Mouse (Mus musculus) CH12.LX (cell line): ENCODE results near the gene Tyro3. TPM values are rescaled to one million over a fixed set of nuclear protein-coding genes. Genes with fewer than 3 reads are reported as not detected.
A peak's percentile ranks its signal among the peaks of the same experiment; 100 is the strongest.

Source experiments
- DNase-seq: peaks from one replicate; pipeline ENCODE4 v3.0.0-alpha.2; 2013; ENCODE audit errors: extremely low read depth
- H3K27ac ChIP-seq: 2 replicates; pipeline ENCODE4 v1.5.1; 2012; ENCODE audit warnings: low read depth, mild to moderate bottlenecking, control low read depth, moderate library complexity; ENCODE audit not compliant: insufficient read depth
- H3K27me3 ChIP-seq: replicated peaks from 2 replicates; pipeline ENCODE3; 2012; ENCODE audit warnings: inconsistent platforms
- H3K36me3 ChIP-seq, 2 experiments: replicated peaks in 1 of 2; 2 replicates each; pipeline versions ENCODE3 to v1.6.1; 2012; ENCODE audit warnings: inconsistent platforms in 1 of 2, low read length in 1 of 2, mild to moderate bottlenecking in 1 of 2, mixed read lengths in 1 of 2, moderate library complexity in 1 of 2; ENCODE audit not compliant: control insufficient read depth in 1 of 2, insufficient read depth in 1 of 2
- H3K4me1 ChIP-seq, 2 experiments: 2 replicates each; pipeline ENCODE4 v1.6.1; 2012; ENCODE audit warnings: inconsistent platforms in 1 of 2, moderate library complexity in 1 of 2; ENCODE audit not compliant: insufficient read depth in 2 of 2, control insufficient read depth in 1 of 2
- H3K4me2 ChIP-seq: 2 replicates; pipeline ENCODE4 v1.6.1; 2012; ENCODE audit warnings: low read depth, mild to moderate bottlenecking, control low read depth; ENCODE audit not compliant: poor library complexity, insufficient read depth, severe bottlenecking
- H3K4me3 ChIP-seq, 3 experiments: fragments of 150-350 bp in 1 of 3; sonication (generic) in 1 of 3; replicated peaks in 1 of 3; 2 replicates each; pipeline versions ENCODE3 to v1.5.1; 2011 to 2012; ENCODE audit warnings: low read depth in 2 of 3, low read length in 2 of 3, mild to moderate bottlenecking in 2 of 3, moderate library complexity in 2 of 3, control low read depth in 1 of 3, improper control_type of control experiment in 1 of 3, inconsistent platforms in 1 of 3, mixed read lengths in 1 of 3; ENCODE audit not compliant: poor library complexity in 1 of 3
- H3K79me2 ChIP-seq: replicated peaks from 2 replicates; pipeline ENCODE4 v1.6.1; 2012; ENCODE audit warnings: mild to moderate bottlenecking, moderate library complexity; ENCODE audit not compliant: control insufficient read depth, poor library complexity, insufficient read depth, severe bottlenecking; ENCODE audit errors: extremely low read depth
- H3K9ac ChIP-seq: 2 replicates; pipeline ENCODE4 v1.6.1; 2012; ENCODE audit warnings: low read depth, mild to moderate bottlenecking, control low read depth, moderate library complexity; ENCODE audit not compliant: insufficient read depth
- H3K9me3 ChIP-seq: replicated peaks from 2 replicates; pipeline ENCODE3; 2012; ENCODE audit warnings: low read length, inconsistent platforms, mixed read lengths
- BHLHE40 ChIP-seq: IDR thresholded peaks from 2 replicates; pipeline ENCODE4 v1.6.1; 2011; ENCODE audit warnings: mild to moderate bottlenecking, low read depth, low read length, improper control_type of control experiment
- CHD2 ChIP-seq: IDR thresholded peaks from 2 replicates; pipeline ENCODE4 v1.6.1; 2011; ENCODE audit warnings: low read length, improper control_type of control experiment
- CTCF ChIP-seq, 2 experiments: IDR thresholded peaks in 1 of 2; conservative IDR thresholded peaks in 1 of 2; 2 replicates each; pipeline ENCODE4 v1.5.1; 2011 to 2012; ENCODE audit warnings: low read depth in 2 of 2, low read length in 2 of 2, improper control_type of control experiment in 1 of 2, inconsistent platforms in 1 of 2, mild to moderate bottlenecking in 1 of 2, moderate library complexity in 1 of 2
- ELF1 ChIP-seq: IDR thresholded peaks from 2 replicates; pipeline ENCODE4 v1.6.1; 2014; ENCODE audit warnings: low read depth, mild to moderate bottlenecking, inconsistent platforms, low read length, improper control_type of control experiment
- EP300 ChIP-seq: IDR thresholded peaks from 2 replicates; pipeline ENCODE4 v1.6.1; 2011; ENCODE audit warnings: low read length, improper control_type of control experiment
- HCFC1 ChIP-seq: IDR thresholded peaks from 2 replicates; pipeline ENCODE4 v1.6.1; 2012; ENCODE audit warnings: low read depth, mild to moderate bottlenecking, inconsistent platforms, low read length, improper control_type of control experiment
- JUN ChIP-seq: IDR thresholded peaks from 2 replicates; pipeline ENCODE4 v1.6.1; 2011; ENCODE audit warnings: low read depth, mild to moderate bottlenecking, low read length, improper control_type of control experiment, moderate library complexity; ENCODE audit not compliant: insufficient read depth
- KAT2A ChIP-seq: IDR thresholded peaks from 2 replicates; pipeline ENCODE4 v1.6.1; 2012; ENCODE audit warnings: low read length, improper control_type of control experiment, inconsistent platforms; ENCODE audit not compliant: insufficient replicate concordance
- MAFK ChIP-seq: IDR thresholded peaks from 2 replicates; pipeline ENCODE4 v1.6.1; 2011; ENCODE audit warnings: low read length, improper control_type of control experiment; ENCODE audit not compliant: insufficient replicate concordance
- MAX ChIP-seq: IDR thresholded peaks from 2 replicates; pipeline ENCODE4 v1.6.1; 2011; ENCODE audit warnings: low read length, improper control_type of control experiment
- MAZ ChIP-seq: IDR thresholded peaks from 2 replicates; pipeline ENCODE4 v1.6.1; 2012; ENCODE audit warnings: low read depth, mild to moderate bottlenecking, inconsistent platforms, low read length, improper control_type of control experiment, moderate library complexity
- MEF2A ChIP-seq: IDR thresholded peaks from 2 replicates; pipeline ENCODE4 v1.6.1; 2014; ENCODE audit warnings: low read depth, mild to moderate bottlenecking, inconsistent platforms, low read length, improper control_type of control experiment, borderline replicate concordance
- MXI1 ChIP-seq: IDR thresholded peaks from 2 replicates; pipeline ENCODE4 v1.6.1; 2011; ENCODE audit warnings: mild to moderate bottlenecking, low read depth, low read length, improper control_type of control experiment
- MYC ChIP-seq: IDR thresholded peaks from 2 replicates; pipeline ENCODE4 v1.6.1; 2011; ENCODE audit warnings: low read depth, mild to moderate bottlenecking, improper control_type of control experiment, low read length
- NELFE ChIP-seq: IDR thresholded peaks from 2 replicates; pipeline ENCODE4 v1.6.1; 2011; ENCODE audit warnings: low read depth, low read length, improper control_type of control experiment
- NRF1 ChIP-seq: IDR thresholded peaks from 2 replicates; pipeline ENCODE4 v1.6.1; 2014; ENCODE audit warnings: low read depth, mild to moderate bottlenecking, inconsistent platforms, low read length, improper control_type of control experiment, moderate library complexity
- PAX5 ChIP-seq: IDR thresholded peaks from 2 replicates; pipeline ENCODE4 v1.6.1; 2012; ENCODE audit warnings: low read length, inconsistent platforms, mixed read lengths
- POLR2A ChIP-seq: IDR thresholded peaks from 2 replicates; pipeline ENCODE4 v1.6.1; 2011; ENCODE audit warnings: low read depth, mild to moderate bottlenecking, improper control_type of control experiment, low read length
- POLR2AphosphoS2 ChIP-seq: IDR thresholded peaks from 2 replicates; pipeline ENCODE4 v1.6.1; 2011; ENCODE audit warnings: low read depth, low read length, improper control_type of control experiment
- RAD21 ChIP-seq: IDR thresholded peaks from 2 replicates; pipeline ENCODE4 v1.6.1; 2011; ENCODE audit warnings: low read depth, mild to moderate bottlenecking, low read length, improper control_type of control experiment, moderate library complexity
- RCOR1 ChIP-seq: conservative IDR thresholded peaks from 2 replicates; pipeline ENCODE4 v1.6.1; 2012; ENCODE audit warnings: low read depth, mild to moderate bottlenecking, inconsistent platforms, low read length, improper control_type of control experiment
- SIN3A ChIP-seq: IDR thresholded peaks from 2 replicates; pipeline ENCODE4 v1.6.1; 2012; ENCODE audit warnings: low read length, improper control_type of control experiment, inconsistent platforms
- TBP ChIP-seq: conservative IDR thresholded peaks from 2 replicates; pipeline ENCODE4 v1.6.1; 2011; ENCODE audit warnings: low read depth, low read length, improper control_type of control experiment
- TCF12 ChIP-seq: IDR thresholded peaks from 2 replicates; pipeline ENCODE4 v1.6.1; 2014; ENCODE audit warnings: low read depth, mild to moderate bottlenecking, inconsistent platforms, low read length, improper control_type of control experiment
- USF2 ChIP-seq: conservative IDR thresholded peaks from 2 replicates; pipeline ENCODE4 v1.6.1; 2011; ENCODE audit warnings: low read depth, low read length, improper control_type of control experiment
- ZMIZ1 ChIP-seq: IDR thresholded peaks from 2 replicates; pipeline ENCODE4 v1.6.1; 2012; ENCODE audit warnings: low read depth, mild to moderate bottlenecking, inconsistent platforms, low read length, improper control_type of control experiment
- ZNF384 ChIP-seq: IDR thresholded peaks from 2 replicates; pipeline ENCODE4 v1.6.1; 2012; ENCODE audit warnings: low read depth, low read length, improper control_type of control experiment, inconsistent platforms
- dilution Hi-C: fragments of 300-500 bp; cut with MboI; formaldehyde crosslinking; loops from 2 replicates; pipeline ENCODE4 v1.14.3; 2020; ENCODE audit warnings: low sequenced_read_pairs; ENCODE audit not compliant: extremely low pct_unique_long_range_greater_than_20kb, extremely low pct_ligation_motif_present
- in situ Hi-C: fragments of 300-500 bp; cut with MboI; formaldehyde crosslinking; loops from 3 replicates; pipeline ENCODE4 v1.14.3; 2019; ENCODE audit warnings: low sequenced_read_pairs, low pct_ligation_motif_present, low pct_unique_long_range_greater_than_20kb, mixed read lengths
- polyA plus RNA-seq: library from polyadenylated mRNA; unstranded; fragments of >175 nt; gene quantifications from 2 replicates; pipeline ENCODE4 v1.2.1, GENCODE M21; 2012; ENCODE audit warnings: low read depth; ENCODE audit not compliant: insufficient read length
- total RNA-seq, 2 experiments: library from RNA; depleted of rRNA; stranded (reverse); fragments of 300-350 nt in 1 of 2; fragments of >200 nt in 1 of 2; gene quantifications; 2 replicates each; pipeline ENCODE4 v1.2.3; 2012 to 2014

The Tyro3 gene
- total and polyA plus RNA-seq, 3 experiments = 20.3 to 39.7 (median 23.7) TPM

DNA sequence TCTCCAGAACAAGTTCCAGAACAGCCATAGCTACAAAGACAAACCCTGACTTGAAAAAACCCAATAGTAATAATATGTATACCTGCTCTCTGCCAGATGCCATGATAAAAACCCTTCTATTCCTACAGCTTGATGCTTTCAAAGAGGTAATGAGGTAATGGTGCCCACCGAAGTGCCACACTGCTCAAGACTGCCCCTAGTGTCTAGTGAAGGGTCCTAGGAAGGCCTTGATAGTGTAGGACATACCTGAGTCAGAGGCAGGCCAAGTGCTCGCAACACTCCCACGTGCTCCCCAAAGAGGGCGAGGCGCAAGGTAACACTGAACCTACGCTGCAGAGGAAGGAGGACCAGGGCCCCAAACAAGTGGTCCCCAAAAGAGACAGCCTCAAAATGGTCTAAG is 30.3 kb upstream of the Tyro3 start:
- no peak overlapping the region for H3K27ac ChIP-seq
- H3K4me2 ChIP-seq = no peak overlapping the region
- H3K9ac ChIP-seq = no peak overlapping the region
- H3K36me3 ChIP-seq = peaks cover 61 to 85% of the 10 kb centered on the region in 2 experiments
- no peaks in the 10 kb centered on the region for H3K27me3 ChIP-seq
- DNase-seq = peak; percentile 15
- dilution Hi-C loops = no loop called here
- H3K79me2 ChIP-seq = no peaks in the 10 kb centered on the region
- peaks cover 0 to 9% of the 10 kb centered on the region in 2 experiments; a peak in 1 of 4 replicates for H3K4me1 ChIP-seq
- H3K9me3 ChIP-seq = no peaks in the 10 kb centered on the region
- TF ChIP-seq TBP = no peak
- TF ChIP-seq CTCF (conservative IDR thresholded peaks at IDR 0.05 in 1 of 2, IDR thresholded peaks at IDR 0.05 in 1 of 2; ENCODE audit: low read depth in 2 of 2, low read length in 2 of 2) = peak in 1 of 2 experiments; percentile 50; a peak in 2 of 4 replicates
- TF ChIP-seq PAX5 = no peak
- peak; percentile 25 for TF ChIP-seq RAD21
- TF ChIP-seq, all 38 proteins: peak for 2
- in situ Hi-C loops = no loop called here
- no peak overlapping the region for H3K4me3 ChIP-seq

DNA sequence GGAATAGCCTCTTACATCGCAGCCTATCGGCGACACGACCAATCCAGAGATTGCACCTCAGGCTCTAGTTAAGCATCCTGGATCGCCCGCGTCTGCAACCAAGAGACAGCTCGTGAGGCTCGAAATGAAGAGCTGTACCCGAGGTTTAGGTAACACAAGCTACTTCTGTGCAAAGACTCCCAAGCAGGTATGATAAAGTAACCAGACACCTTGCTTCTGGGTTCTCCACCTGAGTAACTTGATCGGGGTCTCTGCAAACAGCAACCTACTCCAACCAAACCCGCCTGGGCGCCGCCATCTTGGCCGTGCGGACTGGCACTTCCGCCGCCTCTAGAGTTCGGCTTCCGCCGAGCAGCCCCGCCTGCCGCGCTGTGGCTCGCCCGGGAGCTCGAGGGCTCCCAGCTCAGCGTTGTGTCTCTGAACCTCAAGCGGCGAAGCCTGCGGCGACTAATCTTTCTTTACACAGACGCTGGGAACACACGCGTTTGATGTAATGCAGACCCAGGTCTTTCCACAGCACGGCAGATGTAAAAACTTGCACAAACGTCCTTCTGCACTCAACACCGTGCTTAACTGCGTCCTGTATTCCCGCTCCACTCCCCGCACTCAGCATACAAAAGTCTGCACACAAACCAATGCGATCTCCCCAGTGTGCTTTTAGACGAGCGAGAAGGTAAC is 10.2 kb upstream of the Tyro3 start, which contains the start of gene Rpap1:
Gene Rpap1, minus strand, starts transcription at position 332 of the 678 bp plus-strand sequence.
- Histone ChIP-seq H3K27ac (peak within 1 kb of the TSS; percentile 5; the same call in 1 of the 2 replicates), H3K9me3 (peaks cover 3% of the 10 kb centered on the region), H3K27me3 (no peaks in the 10 kb centered on the region), H3K4me3 (peak within 1 kb of the TSS; percentile 66 to 95 (median 75)), H3K79me2 (peaks cover 14% of the 10 kb centered on the region; the same call in 1 of the 2 replicates), H3K4me1 (peaks cover 0 to 14% of the 10 kb centered on the region in 2 experiments; a peak in 2 of 4 replicates), H3K4me2 (peak within 1 kb of the TSS; percentile 94), H3K36me3 (peaks cover 12 to 32% of the 10 kb centered on the region in 2 experiments), H3K9ac (peak within 1 kb of the TSS; percentile 62)
- in situ Hi-C loops (no loop called here), dilution Hi-C loops (no loop called here)
- TF ChIP-seq NRF1 (peak; percentile 43; the same call in 1 of the 2 replicates), BHLHE40 (no peak), RCOR1 (no peak), POLR2AphosphoS2 (no peak), ELF1 (peak; percentile 76; the same call in 1 of the 2 replicates), CHD2 (no peak), MXI1 (peak; percentile 27; the same call in 1 of the 2 replicates), HCFC1 (peak; percentile 81), TCF12 (peak; percentile 98), MEF2A (no peak), MAZ (no peak), ZNF384 (no peak), EP300 (no peak), NELFE (peak; percentile 98), TBP (peak; percentile 94), JUN (no peak), SIN3A (peak; percentile 83), RAD21 (no peak), MAFK (no peak), POLR2A (peak; percentile 99), USF2 (no peak), MAX (peak; percentile 77; the same call in 1 of the 2 replicates), ZMIZ1 (peak; percentile 93), KAT2A (peak; percentile 57; the same call in 1 of the 2 replicates), MYC (no peak)
- DNase-seq = peak; percentile 73
